Mouse (Mus musculus): Measurements from ENCODE around the gene Runx2.

The Runx2 gene

GRCm38 (mm10) chr17:44814508-44815175 lies at the start of gene Runx2:
Gene Runx2 (minus strand): TSS chr17:44814797.
- no peak for DNase-seq

GRCm38 (mm10) chr17:44863165-44863564 lies 48.6 kb upstream of the Runx2 start:
- no peak for DNase-seq

DNA sequence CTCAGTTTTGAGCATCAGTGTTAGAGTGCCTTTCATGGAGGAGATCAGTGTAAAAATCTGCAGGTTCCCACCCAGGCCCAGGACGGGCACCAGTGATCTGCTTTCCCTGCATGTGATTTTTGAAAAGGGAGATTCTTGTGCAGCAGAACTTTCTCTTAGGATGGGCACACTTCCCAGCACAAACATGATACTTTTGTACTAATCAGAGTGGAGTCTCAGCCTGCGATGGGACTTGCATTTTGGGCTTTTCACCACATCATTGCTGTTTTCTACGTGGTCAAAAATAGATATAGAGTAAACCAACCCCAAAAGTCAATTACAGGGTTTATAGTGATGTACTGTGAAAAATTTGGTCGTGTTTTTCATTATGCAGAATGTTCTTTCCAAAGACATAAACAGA lies 27.6 kb upstream of the Runx2 start:
- DNase-seq = no peak

GRCm38 (mm10) chr17:44831201-44831600 lies 16.6 kb upstream of the Runx2 start:
- no peak for DNase-seq

DNA sequence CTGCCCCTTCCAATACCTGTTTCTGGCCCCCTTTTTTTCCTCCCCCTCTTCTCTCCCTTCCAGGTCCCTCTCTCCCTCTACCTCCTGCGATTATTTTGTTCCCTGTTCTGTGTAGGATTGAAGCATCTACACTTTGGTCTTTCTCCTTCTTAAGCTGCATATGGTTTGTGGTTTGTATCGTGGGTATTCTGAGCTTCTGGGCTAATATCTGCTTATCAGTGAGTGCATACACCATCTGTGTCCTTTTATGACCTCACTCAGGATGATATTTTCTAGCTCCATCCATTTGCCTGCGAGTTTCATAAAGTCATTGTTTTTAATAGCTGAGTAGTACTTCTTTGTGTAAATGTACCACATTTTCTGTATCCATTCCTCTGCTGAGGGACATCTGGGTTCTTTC lies 15.0 kb upstream of the Runx2 start:
- DNase-seq = no peak

- no peak for DNase-seq
Observed at GRCm38 (mm10) chr17:44827964-44828363, 13.4 kb upstream of the Runx2 start.

GRCm38 (mm10) chr17:44827124-44827523 lies 12.5 kb upstream of the Runx2 start:
- no peak for DNase-seq

DNA sequence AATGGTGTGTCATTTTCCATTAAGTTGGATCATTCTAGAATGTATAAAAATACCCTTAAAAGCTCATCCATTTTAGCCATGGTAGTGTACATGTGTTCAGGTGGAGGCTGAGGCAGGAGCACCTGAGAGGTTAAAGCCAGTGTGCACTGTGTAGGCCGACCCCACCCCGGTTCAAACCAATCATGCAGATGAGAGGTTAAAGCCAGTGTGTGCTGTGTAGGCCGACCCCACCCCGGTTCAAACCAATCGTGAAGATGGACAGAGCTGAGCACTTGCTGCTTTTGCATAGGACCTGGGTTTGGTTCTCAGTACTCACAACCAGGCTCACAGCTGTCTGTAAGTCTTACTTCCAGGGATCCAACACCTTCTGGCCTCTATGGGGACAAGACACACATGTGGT lies 7.3 kb upstream of the Runx2 start:
- DNase-seq = no peak

- DNase-seq = no peak
Observed at GRCm38 (mm10) chr17:44819816-44820215, 5.2 kb upstream of the Runx2 start.

DNA sequence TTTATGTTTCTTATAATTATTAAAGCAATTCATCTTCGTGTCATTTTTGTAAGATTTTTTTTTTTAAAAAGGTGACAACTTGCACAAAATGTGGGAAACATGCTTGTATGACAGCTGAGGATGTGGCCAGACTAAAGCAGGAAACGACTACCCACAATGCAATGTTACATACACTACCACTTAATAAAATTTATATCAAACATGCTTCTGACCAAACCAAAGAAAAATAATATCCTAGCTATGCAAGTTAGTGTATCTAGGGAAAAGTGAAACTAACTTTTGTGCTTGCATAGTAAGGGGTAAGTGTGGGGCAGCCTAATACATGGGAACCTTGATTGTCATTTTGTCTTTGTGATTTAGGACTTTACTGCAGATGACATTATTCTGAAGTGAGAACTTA lies 4.2 kb upstream of the Runx2 start:
- DNase-seq = no peak

- no peak for DNase-seq
Observed at GRCm38 (mm10) chr17:44807031-44807430, 7.6 kb downstream of the Runx2 start.

- DNase-seq = no peak
Observed at GRCm38 (mm10) chr17:44797331-44797730, 17.3 kb downstream of the Runx2 start.

- no peak for DNase-seq
Observed at GRCm38 (mm10) chr17:44792218-44792917, 22.2 kb downstream of the Runx2 start.

- DNase-seq = peak; percentile 46
Observed at GRCm38 (mm10) chr17:44788982-44789747, 25.4 kb downstream of the Runx2 start.

- no peak for DNase-seq
Observed at GRCm38 (mm10) chr17:44783143-44783542, 31.5 kb downstream of the Runx2 start.

DNA sequence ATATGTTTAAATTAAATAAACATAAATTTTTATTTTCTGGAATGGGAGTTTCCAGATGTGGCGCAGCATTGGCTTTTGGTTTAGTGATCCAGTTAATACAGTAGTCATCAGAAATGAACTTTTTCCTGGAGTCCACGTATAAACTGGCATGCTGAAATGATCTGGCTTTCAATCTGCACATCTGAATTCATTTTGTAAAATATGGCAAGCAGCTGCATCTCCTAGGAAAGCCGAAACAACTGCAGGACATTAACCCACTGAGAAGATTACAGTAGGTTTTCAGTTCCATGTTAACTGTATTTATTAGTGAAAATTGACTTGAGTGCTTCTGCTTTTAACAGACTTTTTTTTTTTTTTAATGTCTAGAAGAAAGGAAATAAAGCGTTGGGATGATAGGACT lies 32.2 kb downstream of the Runx2 start:
- no peak for DNase-seq

DNA sequence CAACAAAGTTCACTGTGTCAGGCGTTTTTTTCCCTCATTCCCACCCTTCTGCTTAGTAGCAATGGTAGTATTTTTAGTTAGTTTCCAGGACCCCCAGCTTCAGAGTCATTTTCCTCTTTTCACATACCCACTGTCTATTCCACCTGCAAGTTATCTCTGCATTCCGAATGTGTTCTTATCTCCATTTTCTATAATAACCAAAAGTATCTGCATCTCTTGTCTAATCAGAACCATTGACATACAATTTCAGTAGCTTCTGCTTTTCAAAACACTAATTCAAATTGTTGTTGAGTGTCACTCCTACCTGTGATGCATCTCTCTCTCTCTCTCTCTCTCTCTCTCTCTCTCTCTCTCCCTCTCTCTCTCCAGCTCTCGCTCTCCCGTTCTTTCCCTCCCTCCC lies 34.2 kb downstream of the Runx2 start:
- DNase-seq = no peak

DNA sequence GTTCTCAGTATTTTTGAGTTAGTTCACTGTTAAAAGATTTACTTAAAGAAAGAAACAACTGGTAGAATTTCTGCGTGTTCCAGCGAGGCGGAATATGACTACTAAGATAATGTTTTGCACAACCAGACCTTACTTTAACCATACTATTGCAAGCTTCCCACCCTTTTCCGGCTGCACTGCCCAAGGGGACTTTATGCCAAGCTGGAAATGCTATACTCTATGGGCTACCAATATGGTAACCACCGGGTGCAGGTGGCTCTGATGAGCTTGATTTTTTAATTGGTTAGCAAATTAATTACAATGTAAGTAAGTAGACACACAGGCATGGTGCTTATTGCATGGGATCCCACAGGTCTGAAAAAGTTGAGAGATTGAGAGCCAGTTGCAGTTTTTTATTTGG lies 36.5 kb downstream of the Runx2 start:
- no peak for DNase-seq

DNA sequence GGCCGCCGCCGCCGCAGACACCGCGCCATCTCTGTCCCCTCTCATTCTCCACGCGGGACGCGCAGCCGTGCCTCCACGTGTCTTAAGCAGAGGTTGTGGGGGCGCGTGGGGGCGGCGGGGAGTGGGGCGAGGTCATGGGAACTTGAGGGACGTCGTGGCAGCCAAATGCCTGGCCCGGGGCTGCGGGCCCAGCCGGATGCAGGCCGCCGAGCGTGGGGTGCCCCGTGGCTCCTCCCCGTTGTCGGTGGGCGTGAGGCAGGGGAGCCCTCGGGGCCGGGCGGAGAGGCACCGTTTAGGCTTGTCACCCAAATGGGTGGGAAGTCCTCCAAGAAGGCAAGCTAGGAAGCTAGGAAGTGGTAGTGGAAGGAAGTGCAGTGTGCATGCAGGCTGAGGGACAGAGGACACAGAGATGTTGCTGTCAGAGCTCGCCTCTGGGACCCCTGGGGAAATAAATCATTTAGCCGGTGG lies 37.2 kb downstream of the Runx2 start:
- peak; percentile 63 for DNase-seq

DNA sequence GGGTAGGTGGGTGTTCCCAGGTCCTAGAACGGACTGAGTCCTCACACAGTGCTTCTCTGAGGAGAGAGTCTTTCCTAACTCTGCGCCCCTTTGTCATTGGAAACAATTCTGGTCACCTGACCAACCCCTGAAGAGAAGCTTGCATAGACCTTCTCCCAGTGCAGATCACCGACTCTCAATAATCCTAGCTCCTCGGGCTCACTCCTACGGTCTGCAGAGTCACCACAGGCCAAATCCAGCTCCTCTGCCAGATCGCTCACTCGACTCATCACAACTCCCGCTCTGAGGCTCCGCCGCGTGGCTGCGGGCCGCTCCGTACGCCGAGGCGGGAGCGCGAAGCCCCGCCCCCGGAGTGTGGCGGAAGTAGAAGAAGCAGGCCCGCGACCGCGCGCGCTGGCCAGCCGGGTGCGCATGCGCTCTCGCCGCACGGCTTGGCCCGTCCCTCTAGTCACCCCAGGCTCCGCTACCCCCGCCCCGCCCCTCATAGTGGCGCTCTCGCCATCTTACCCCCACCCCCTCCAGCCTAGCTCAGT lies 37.8 kb downstream of the Runx2 start, which contains the start of gene Supt3:
Gene Supt3, plus strand, starts transcription at position 415 of the 533 bp plus-strand sequence.
- DNase-seq = peak; percentile 96

GRCm38 (mm10) chr17:44772576-44772975 lies 42.0 kb downstream of the Runx2 start:
- DNase-seq = no peak

GRCm38 (mm10) chr17:44770871-44771270 lies 43.7 kb downstream of the Runx2 start:
- DNase-seq = no peak

DNA sequence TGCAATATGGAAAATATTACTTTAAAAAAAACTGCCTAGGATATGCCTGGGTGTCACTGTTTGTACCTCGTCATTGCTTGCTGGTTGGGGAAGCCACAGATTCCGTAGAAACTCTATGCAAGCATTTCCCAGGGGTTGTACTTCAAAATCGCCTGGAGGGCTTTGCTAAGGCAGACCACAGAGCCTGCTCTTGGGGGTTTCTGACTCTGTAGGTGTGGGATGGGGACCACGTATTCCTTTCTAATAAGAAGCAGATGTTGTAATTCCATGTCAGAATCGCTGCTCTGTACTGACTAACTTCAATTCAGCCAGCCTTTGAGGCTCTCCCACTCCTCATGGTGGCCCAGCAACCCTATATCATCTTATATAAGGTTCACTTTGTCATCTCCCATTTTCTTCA lies 46.1 kb downstream of the Runx2 start:
- DNase-seq = no peak
